Mouse (Mus musculus) adrenal gland, adult (tissue): ENCODE results near the gene Tubb5.
A peak's percentile ranks its signal among the peaks of the same experiment; 100 is the strongest.

Experiments used
- DNase-seq, 2 experiments: peaks; one replicate each; pipeline ENCODE4 v3.0.0; 2022 to 2023; ENCODE audit warnings: low spot score in 1 of 2; ENCODE audit not compliant: inconsistent age in 2 of 2

Gene Tubb5

DNA sequence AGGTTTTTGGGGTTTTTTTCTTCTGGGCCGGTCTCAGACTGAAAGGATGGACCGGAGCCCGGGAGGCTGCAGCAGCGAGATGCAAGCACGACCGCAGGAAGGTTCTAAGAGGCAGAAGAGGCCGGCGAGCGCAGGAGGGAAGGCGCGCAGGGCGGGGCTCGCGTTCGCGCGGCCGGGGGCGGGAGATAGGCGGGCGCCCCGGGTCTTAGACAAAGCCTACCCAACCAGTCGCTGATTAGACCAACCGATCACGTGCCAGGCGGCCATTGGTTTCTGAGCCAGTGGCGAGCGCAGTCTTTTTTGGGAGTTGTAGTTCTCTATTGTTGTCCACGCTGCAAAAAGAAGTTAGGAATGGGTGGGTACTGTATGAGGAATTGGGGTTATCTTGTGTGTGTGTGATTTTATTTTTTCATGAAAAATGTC is at the start of gene Tubb5:
Gene Tubb5, minus strand, starts transcription at position 185 of the 423 bp plus-strand sequence.
- DNase-seq = peak; percentile 97 to 98

DNA sequence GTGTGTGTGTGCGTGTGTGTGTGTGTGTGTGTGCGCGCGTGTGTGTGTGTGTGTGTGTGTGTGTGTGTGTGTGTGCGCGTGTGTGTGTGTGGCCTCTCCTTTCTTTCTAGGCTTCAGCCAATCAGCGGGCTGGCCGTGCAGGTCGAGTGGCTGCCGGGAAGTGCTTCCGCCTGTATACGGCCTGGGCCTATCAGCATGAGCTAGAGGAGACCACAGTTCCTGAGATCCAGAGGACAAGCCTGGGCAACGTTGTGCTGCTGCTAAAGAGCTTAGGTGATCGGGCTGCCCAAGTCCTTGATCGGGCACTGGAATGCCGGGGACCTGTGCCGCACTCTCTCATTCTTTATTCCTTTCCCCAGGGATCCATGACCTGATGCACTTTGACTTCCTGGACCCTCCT is 49.6 kb upstream of the Tubb5 start:
- DNase-seq = no peak

DNA sequence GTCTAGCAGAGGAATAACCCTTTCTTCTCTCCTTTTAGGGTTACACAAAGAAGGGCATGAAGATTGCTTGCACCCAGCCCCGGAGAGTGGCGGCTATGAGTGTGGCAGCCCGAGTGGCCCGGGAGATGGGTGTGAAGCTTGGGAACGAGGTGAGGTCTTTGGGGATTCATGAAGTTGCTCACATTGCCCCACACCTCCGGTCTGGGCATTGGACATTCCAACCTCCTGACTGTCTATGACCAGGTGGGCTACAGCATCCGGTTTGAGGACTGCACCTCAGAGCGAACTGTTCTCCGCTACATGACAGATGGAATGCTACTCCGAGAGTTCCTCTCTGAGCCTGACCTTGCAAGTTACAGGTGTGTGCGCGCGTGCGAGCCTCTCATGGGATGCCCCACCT is 45.7 kb upstream of the Tubb5 start:
- DNase-seq = no peak

DNA sequence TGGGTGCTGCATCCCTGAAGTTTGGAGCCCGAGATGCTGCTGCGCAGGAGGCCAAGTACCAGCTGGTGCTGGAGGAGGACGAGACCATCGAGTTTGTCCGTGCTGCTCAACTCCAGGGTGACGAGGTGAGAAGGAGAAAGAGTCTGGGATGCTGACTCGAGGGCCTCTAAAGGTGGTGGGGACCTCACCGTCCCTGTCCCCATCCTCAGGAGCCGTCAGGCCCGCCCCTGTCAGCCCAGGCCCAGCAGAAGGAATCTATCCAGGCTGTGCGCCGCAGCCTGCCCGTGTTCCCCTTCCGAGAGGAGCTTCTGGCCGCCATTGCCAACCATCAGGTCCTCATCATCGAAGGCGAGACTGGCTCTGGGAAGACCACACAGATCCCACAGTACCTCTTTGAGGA is 44.8 kb upstream of the Tubb5 start:
- DNase-seq = no peak

DNA sequence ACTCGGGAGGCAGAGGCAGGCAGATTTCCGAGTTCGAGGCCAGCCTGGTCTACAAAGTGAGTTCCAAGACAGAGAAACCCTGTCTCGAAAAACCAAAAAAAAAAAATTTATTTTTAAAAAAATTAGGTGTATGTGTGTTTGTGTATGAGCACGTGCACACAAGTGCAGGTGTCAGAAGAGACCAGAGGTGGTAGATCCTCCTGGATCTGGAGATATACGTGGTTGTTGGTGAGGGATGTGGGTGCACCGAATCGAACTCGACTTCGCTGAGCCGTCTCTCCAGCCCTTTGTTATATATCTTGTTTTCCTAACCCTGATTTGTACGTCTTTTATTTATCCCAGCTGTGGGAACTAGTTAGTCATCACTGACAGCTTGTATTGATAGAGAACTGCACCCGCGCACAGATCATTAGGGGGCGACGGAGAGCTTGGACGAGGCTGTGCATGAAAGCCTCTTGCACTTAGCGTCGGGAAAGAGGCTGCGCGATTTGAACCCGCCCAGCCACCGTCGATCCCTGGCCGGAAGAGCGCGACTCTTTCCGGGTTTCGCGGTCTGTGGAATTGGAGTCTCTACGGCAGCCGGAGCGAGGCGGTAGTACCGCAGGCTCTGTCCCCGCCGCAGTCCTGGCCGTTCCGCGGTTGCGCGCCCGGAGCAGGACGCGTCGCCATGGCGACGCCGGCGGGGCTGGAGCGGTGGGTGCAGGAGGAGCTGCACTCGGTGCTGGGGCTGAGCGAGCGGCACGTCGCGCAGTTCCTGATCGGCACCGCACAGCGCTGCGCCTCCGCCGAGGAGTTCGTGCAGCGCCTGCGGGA is 41.3 kb upstream of the Tubb5 start, which contains the start of gene Dhx16:
Gene Dhx16, plus strand, starts transcription at position 575 of the 813 bp plus-strand sequence.
- DNase-seq = peak; percentile 94 to 98

DNA sequence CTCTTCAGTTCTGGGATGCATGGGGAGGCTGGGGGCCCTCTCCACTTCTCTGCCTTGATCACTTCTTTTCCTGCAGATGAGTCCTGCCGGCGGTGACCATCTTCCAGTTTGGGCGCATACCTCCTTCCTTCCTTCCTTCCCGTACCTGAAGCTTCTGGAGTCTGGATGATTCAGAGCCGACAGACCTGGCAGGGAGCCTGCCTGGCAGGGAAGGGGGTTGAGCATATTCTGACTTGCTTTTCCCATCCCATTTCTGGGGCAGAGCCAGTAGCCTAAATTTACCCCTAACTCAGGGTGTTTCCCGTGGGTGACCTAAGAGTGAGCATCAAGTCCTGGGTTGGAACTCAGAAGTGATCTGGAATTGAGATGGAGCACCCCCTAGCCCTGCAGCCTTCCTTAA is 36.6 kb upstream of the Tubb5 start:
- DNase-seq = peak in 1 of 2 experiments; percentile 61

DNA sequence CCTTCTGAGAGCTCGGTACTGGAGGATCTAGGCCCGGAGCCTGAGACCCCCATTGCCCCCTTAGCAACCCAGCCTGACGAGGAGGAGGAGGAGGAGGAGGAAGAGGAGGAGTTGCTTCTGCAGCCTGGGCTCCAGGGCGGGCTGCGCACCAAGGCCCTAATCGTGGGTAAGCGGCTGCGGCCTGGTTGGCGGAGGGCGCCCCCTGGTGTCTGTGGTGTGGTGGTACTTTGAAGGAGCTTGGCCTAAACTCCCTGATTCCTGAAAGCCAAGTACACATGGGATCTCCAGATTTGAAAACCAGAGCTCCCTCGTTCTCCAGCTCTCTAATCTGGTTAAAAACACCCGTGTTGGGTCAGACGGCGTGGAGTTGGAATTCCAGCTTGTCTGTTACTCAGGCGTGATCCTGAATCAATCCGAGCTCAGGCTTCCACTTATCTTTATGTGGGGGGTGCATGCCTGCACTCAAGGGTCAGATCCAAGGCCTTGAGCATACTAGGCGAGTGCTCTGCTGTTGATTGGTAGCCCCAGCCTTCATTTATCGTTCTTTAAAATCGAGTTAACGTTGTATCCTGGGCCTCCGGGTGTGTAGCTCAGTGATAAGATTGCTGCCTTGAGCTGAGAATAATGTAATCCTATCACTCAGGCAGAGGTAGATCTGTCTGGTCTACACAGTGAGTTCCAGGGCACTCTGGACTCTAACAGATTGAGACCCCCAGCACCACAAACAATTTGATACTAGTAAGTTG is 35.8 kb upstream of the Tubb5 start:
- DNase-seq = peak; percentile 90 to 95

DNA sequence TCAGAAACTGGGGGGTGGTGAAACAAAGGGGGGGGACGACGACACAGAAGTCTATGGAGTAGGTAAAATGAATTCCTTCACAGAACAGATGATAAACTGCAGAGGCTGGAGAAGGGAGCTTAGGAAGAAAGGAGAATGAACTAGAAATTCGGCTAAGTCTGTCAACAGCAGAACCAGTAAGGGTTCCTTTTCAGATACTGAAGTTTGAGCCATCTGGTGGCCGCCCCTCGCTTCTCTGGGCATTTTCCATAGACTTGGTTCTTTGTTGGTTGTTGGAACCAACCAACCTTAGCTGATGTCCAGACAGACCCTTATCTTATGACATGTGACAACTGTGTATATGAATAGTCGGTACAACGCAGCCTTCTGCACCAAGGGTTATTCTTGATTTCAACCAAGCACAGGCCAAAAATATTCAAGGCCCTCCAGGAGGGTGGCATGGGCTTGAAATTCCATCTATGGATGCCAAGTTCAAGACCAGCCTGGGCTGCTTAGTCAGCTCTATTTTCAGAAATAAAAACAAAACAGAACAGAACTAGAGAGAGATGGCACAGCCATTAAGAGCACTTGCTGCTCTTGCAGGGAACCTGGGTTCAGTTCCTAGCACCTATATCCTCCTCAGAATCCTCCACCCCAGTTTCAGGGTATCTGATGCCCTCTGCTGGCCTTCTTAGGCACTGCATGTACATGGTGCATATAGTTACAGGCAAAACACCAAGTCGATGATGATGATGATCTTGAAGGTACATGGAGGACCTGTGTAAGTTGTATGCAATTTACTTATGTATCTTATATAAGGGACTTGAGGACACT is 33.0 kb upstream of the Tubb5 start:
- peak in 1 of 2 experiments; percentile 77 for DNase-seq

DNA sequence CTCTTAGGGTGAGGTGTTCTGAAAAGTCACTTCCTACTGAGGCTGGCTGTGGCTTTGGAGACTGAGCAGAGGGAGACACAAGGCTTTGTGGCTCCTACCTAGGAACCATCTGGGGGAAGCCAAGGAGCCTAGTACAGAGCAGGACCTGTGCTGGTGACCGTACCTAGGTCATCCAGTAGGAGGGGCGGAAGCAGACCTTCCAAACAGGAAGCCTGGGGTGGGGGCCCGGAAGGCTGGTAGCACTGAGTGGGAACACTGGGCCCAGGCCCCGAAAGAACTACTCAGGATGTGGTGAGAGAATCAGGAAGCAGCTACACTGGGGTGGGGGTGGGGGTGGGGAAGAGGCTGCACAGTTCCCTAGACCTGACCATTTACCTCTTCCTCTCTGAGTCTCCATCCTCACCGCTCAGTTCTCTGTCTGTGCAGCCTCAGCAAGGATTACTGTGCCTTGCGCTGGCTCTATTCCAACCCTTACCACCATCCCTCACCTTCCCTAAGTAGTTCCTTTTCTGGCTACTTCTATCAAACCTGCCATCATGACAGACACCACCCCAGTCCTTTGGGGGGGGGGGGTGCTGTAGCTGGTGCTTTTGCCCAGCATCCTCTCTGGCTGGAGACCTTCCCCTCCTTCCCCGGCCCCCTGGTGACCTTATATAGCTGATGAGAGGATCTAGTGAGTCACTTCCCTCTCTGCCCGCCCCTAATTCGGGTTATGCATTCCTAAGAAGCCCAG is 32.2 kb upstream of the Tubb5 start:
- peak; percentile 85 to 91 for DNase-seq

DNA sequence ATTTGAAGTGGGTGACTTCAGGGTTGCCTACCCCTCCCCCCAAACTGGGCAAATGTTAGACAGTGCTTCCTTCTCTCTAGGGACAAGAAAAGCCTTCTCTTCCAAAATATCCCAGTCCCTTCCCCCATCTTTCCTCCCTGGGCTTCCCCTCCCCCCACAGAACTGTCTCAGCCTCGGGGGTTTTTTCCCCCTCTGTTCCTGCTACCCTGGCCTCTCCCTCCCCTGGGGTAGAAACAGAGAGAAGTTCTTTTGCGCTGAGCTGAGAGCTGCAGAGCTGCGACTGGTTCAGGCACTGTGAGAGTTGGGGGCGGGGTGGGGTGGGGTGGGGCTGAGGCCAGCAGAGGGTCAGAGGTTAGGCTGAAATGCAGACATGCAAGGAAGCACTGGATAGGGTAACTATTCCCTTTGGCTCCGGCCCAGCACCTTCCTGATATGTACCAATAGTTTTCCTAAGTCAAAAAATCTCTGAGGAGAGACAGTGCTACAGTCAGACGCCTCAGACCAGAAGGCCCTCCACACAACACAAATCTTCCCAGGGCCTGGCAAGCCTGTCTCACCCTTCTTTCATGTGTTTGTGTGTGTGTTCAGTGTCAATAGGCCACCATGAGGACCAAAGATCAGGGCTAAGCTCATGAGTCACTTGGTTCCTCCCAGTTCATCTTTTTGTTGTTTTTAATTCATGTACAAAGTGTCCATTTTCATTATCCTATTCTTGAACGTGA is 31.4 kb upstream of the Tubb5 start:
- peak; percentile 58 to 86 for DNase-seq

DNA sequence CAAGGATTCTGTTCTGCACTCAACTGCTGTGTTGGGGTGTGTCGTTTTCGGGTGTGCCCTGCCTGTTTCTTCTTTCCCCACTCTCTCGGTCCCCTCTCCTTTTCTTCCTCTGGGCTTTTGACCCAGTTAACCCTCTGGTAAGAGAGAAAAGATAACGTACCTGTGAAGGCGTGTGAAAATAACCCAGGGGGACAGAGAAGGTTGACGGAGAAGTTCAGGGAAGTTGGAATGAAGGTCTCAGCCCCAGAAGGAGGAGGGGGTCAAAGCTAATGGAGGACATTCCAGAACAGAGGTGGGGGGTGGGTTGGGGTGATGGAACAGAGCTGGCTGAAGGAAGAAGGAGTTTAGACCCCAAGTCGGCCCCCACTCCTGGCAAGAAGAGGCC is 30.8 kb upstream of the Tubb5 start:
- peak in 1 of 2 experiments; percentile 78 for DNase-seq

DNA sequence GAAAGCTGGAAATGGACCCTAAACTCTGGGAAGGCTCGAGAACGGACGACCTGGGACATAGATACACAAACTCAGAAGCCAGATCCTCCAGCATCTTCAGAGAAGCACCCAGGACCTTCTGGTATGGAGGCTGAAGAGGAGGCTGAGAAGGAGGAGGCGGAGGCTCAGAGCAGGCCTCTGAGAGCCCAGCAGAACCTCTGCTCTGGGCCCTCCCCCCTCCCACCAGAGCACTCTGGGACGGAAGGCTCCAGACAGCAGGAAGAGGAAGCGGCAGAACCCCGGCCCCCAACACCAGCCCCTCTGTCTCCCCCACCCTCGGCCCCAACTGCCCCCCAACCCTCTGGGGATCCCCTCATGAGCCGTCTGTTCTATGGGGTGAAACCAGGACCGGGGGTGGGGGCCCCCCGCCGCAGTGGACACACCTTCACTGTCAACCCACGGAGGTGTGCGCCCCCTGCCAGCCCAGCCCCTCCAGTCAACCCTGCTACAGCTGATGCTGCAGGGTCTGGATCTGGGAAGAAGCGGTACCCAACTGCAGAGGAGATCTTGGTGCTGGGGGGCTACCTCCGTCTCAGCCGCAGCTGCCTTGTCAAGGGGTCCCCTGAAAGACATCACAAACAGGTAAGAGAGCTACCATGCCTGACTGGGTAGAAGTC is 30.2 kb upstream of the Tubb5 start:
- peak; percentile 45 to 74 for DNase-seq

DNA sequence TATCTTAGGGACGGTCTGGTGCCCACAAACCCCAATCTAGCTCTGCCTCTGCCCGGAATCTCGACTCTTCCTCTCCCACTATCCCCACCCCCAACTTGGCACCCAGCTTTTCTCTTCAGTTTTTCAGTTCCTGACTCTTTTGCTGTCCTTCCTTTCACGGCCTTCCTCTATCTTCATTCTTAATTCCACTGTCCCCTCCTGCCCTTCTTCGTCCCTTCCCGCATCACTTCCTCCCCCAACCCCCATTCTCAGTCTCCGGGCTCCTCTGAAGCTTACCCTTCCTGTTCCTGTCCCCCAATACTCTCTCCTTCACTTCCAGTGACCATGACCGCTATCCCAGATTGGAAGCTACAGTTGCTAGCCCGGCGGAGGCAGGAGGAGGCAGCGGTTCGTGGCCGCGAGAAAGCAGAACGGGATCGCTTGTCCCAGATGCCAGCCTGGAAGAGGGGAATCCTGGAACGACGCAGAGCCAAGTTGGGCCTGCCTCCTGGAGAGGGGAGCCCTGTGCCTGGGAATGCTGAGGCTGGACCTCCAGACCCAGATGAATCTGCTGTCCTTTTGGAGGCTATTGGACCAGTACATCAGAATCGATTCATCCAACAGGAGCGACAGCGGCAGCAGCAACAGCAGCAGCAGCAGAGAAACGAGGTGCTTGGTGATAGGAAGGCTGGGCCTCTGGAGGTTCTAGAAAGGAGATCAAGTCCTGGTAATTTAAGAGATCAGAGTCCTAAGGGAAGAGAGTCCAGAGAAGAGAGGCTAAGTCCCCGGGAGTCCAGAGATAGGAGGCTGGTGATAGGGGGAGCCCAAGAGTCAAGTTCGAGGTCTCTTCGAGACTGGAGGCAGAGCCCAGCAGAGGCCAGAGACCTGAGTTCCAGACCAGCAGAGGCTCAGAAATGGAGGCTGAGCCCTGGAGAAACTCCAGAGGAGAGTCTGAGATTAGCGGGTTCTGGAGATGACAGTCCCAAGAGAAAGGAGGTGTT is 29.1 kb upstream of the Tubb5 start:
- DNase-seq = peak; percentile 62 to 89

DNA sequence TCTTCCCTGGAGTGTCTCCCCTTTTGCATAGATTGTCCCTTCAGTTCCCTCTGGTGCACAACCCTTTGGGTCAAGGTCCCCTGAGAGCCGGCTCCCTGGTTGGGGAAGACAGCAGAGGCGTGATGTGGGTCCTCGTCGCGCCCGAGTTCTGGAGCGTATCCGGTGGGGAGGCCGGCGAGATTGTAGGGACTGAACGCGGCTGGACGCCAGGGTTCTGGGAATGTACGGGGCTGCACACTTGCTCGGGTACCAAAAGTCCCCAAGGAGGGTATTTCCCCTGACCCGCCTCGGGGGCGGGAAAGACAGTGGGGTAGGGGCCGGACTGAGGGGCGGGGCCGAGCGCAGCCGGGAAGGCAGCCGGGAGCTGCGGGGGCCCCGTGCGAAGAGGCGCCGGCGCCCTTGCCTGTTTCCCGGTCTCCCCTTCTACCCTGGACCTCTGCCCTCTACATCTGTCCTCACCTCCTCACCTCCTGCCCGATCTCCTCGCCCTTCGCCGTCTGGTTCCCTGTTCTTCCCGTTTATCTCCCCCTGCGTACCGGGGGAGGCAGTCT is 28.2 kb upstream of the Tubb5 start:
- peak in 1 of 2 experiments; percentile 87 for DNase-seq

DNA sequence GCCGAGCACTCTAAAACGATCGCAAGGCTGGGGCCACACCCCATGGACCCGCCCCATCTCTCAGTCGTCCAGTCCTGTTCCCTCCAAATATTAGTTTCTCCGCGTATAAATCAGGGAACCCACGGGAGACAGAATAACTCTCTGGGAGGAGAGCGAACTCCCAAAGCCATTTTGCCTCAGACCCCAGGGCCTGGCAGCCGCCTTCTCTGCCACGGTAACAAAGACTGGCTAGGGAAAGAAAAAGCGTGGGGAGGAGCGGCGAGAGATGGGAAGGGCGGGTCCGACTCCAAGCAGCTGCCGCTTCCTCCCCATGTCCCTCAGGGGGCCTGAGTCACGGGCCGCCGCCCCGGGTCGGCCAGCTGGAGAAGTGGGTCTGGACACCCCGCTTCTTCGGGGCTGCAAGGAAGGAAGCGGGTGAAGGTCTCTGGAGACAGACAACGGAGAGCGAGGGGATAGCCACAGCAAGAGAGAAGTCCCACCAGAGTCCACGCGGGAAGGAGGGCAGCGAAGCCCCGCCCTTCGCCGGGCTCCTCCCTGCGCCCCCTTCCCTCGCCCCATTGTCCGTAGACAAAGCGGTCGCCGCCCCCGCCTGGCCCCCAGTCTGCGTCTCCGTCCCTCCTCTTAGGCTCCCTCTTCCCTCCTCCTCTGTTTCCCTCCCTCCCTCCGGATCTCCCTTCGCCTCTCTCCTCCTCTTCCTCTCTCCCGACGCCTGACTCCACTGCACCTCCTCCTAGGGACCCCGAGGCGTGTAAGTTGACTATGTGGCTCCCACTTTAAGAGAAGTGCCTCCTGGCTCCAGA is 27.6 kb upstream of the Tubb5 start, which contains the start of gene Ppp1r18:
Gene Ppp1r18, plus strand, starts transcription at position 113 of the 800 bp plus-strand sequence.
- DNase-seq = peak; percentile 79 to 94

DNA sequence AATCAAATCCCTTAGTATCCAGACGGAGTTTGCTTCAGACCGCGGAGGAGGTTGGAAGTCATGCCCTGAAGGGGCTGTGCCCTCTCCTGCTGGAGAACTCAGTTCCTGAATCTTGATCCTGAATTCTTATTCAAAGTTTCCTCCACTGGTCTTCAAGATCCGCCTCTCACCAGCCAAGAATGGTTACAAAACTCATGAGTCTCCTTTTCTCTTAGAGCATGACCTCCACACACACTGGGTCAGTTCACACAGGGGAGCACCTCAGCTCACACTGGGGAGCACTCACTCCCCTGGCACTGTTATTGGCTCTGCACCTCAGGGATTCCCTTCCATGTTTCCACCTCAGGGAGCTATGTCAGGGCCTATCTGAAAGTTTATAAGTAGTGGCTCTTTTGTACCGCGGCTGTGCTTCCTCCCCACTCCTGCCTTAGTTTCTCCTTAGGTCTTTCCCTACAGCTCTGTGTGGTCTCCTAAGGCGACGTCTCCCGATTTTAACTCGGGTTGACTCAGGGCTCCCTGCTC is 26.8 kb upstream of the Tubb5 start:
- no peak for DNase-seq
